Mouse (Mus musculus) heart, adult 9 months (tissue): ENCODE data around the gene Sox3.

Experiments used
- DNase-seq, 2 experiments: peaks; one replicate each; pipeline ENCODE4 v3.0.0; 2022; ENCODE audit warnings: low spot score in 2 of 2

Sox3 gene

DNA sequence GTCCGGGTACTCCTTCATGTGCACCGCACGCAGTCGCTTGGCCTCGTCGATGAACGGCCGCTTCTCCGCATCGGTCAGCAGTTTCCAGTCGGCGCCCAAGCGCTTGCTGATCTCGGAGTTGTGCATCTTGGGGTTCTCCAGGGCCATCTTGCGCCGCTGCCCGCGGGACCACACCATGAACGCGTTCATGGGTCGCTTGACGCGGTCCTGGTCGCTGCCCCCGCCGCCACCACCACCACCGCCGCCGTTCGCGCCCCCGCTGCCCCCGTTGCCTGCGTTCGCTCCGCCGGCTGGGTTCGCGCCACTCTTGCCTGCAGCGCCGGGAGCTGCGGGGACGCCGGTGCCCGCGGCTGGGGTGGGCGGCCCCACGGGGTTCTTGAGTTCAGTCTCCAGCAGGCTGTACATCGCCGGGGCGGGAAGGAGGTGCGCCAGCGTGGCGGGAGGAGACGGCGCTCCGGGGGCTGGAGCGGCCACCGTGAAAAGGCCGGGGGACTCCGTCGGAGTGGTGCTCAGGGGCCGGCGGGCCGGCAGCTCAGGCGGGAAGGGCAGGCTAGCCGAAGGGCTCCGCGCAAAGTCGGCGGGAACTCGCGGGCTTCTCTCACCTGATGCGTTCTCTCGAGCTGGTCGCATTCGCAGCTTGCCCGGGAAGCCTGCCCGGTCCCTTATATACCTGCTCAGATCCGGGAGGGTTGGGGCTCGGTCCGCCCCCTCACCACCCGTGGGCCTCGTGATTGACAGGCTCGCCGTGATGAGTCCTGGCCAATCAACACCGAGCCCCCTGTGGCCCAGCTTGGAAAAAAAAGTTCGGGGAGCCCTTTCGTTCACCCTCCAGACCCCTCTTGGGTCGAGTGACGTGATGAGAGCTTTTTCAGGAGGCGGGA is at the start of gene Sox3:
Gene Sox3, minus strand, starts transcription at position 630 of the 881 bp plus-strand sequence.
- no peak for DNase-seq

DNA sequence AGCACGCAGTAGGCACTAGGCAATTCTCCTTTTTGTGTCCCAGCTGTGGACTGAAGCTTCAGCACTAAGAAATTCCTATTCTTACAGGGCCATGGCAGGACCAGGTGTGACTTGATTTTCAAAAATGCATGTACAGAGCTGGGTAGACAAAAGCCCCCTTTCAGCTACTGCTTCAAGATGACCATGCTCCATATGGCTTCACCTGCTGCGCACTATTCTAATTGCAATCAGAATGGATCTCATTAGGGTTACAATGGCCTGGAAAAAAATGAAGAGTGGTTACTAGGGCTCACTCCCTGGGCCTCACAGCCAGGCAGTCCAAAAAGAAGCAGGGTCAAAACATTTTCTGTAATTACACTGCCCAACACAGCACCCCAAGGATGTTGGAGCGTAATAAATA is 47.0 kb upstream of the Sox3 start:
- no peak for DNase-seq

DNA sequence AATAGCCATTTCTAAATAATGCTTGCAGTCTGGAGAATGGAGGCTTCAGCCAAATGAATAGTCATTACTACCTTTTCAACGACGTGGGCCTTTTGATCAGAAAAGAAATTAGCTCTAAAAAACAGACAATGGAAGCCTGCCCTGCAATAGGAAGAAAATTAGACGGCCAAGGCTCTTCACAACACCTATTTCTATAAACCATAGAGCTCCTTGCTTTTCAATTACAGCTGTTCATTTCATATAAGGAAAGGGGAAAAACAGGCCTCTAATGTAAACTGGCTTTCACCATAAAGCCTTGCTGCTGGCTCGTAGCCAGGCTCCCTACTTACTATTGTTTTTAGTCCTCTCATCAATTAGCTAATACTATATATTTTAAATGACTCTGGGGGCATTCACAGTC is 6.3 kb upstream of the Sox3 start:
- no peak for DNase-seq

DNA sequence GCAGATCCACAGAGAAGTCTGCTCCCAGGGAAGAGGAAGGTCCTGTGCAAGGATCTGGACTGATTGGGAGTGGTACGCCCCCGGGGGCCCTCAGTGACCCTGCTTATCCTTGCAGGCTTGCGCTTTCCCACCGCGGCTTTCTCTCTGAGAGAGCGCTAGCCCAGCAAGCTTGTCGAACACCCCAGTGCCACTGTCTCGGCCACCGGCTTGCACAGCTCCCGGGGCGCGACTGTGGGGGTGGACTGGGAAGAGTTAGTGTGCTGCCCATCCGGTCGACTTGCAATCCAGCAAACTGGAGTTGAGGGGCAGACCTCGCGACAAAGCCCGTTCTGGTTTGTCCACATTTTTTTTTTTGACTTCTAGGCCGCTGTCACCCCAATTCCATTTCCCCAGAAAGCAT is 5.4 kb upstream of the Sox3 start:
- no peak for DNase-seq

DNA sequence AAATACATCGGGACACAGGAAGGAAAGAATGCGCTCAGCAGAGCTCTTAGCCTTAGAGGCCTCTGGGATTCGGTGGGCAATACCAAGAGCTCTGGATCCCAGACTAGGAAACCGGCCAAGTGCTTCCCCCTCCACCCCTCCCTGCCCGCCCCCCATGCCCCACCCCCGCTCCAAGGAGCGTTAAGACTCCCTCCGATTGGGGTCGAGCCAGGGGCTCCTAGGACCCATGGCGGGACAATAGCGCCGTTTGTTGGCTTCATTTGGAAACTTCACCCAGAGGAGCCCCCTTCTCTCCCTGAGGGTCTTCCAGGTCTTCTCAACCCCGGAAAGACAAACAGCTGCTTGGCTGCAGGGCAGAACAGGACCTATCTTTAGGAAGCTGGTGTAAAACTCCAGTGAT is 3.1 kb upstream of the Sox3 start:
- DNase-seq = no peak

DNA sequence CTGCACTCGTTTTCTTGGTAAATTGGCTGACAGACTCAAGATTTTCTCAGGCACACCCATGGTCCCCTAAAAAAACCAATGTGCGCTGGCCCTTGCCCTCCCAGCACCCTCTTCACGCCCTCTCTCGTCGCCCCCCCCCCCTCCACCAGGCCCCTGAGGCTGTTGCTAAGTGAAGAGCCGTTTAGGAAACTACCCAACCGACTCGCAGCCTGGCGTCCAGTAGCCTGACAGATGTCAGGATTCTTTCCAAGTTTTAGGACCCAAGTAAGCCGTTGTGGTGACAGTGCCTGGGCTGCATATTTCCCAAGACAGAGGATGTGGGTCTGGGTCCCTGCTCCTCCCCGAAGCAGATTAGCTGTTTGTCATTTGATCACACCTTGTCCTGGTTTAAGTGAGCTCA is 2.2 kb upstream of the Sox3 start:
- no peak for DNase-seq

DNA sequence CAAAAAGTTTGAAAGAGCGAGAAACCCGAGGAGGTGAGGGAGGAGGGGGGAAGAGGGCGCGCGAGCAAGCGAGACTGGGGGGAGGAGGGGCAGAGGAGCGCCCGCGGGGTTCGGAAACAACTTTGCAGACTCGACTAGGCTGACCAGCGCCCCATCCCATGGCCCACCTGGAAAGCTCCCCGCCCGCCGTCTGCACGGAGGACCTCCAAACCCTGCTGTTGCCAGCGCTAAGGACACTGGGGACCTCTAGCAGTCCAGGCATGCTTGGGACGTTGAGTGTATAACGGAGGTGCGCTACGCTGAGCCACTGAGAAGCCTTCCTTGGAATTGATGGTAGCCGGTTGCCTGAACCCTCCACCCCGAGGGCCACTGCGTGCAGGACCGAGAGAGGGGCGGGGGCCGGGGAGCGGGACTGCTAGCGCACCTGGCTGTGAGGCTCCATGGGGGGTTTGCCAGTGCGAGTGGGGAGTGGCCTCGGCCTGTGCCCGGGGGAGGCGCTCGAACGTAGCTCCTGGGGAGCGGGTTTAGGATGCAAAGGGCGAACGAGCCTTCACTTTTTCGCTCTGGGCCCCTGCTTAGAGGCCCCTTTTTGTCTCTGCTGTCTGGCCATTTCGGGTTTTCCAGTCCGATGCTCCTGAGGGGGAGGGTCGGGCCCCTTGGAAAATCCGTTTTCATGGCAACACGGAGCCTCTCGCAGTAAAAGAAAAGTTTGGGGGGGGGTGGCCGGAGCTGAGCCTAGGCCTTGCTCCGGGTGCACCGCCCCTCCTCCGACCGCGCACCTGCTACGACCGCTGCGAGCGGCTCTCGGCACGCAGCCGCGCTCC is 702 bp upstream of the Sox3 start:
- DNase-seq = no peak

DNA sequence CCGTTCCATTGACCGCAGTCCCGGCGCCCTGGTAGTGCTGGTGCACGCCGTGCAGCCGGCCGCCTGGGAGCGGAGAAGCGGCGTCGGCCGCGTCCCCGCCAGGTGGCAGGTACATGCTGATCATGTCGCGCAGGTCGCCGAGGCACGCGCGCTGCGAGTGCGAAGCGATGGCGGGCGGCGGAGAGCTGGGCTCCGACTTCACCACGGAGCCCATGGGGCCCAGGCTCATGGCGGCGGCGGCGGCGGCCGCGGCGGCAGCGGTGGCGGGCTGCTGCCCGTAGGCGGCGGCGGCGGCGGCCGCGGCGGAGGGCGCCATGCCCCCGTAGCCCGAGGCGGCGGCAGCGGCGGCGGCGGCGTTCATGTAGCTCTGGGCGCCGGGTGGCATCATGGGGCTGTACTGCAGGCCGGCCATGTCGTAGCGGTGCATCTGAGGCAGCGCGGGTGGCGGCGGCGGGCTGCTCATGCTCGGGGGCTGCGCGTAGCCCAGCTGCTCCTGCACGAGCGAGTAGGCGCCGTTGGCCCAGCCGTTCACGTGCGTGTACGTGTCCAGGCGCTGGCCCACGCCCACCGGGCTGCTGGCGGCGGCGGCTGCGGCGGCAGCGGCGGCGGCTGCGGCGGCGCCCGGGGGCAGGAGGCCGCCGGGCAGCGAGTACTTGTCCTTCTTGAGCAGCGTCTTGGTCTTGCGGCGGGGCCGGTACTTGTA is 981 bp downstream of the Sox3 start:
- no peak for DNase-seq

DNA sequence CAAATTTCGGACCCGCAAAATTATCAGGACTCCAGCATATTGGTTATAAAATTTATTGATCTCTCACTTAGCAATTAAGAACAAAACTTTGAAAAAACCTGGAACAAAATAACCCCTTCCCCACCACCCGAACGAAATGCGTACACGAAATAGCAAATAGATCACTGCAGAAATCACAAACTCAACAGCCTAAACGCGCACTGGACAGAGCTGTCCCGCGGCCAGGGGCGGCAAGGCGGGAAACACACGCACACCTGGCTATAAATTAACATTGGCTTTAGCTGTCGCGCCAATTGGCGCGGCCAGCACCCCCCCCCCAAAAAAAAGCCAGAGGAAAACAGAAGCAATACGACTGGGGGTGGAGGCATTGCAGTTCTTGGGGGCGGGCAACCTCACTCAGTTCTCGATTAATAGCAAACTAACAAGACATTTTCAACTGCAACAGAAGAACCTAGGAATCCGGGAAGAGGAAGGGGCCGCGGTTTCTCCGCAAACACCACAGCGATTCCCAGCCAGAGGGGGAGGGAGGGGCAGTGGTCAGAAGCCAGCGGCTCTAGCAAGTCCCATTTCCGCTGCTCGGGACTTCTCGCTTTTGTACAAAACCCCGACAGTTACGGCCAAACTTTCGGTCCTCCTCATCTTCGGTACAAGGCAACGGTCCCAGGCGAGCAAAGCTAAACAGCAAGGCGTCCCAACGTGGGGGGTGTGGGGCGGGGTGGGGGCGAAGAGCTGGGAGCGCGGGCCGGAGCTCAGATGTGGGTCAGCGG is 1.7 kb downstream of the Sox3 start:
- DNase-seq = no peak

DNA sequence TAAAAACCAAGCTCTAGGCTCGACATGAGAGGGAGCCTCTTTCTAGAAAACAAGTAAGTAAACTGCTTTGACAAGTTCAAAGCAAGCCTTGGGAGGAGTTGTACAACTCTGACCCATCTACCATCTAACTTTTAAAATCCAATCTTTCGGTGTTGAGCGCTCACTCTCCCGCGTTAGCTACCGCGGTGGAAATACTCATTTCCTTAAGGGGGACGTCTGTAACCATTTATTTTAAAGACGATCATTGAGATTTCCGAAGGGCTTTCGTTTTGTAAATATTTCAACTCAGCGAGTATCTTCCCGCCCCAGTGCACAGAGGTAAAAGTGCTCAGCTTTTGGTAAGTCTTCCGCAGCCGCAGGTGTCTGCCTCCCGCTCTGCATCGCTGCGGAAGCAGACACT is 2.6 kb downstream of the Sox3 start:
- DNase-seq = no peak

DNA sequence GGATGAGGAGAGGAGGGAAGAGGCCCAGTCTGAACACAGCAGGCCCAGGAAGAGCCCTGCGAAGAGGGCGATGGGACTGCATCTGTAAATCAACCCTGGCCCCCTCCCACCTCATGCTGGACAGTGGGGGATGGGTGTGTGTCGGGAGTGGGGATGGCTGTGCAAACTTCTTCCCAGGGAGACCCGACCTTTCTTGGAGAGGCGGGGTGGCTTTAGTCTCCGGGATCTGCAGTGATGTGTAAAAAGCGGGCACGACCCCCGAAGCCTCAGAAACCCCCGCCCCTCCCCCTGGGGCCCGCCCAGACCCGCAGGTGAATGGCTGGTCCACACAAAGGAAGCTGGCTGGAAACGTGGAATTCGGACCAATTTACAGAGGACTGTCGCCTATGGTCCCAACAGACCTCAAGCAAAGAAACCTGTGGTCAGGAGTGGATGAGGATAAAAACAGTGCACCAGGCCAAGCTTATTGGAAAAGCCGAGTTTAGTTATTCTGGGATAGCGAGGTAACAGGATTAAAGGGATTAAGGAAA is 3.2 kb downstream of the Sox3 start:
- DNase-seq = no peak
